Mouse (Mus musculus) hematopoietic stem cell, adult 5-6 weeks (primary cell): ENCODE data around the gene BC147527. TPM values are rescaled to one million over a fixed set of nuclear protein-coding genes. Genes with fewer than 3 reads are reported as not detected.

Experiments used
- total RNA-seq: library from RNA; stranded (forward); fragments of 172-1452, 232-1000 nt; gene quantifications from 2 replicates; pipeline ENCODE4 v1.2.3, GENCODE M21; 2017

BC147527 gene
- total RNA-seq, 1 experiment from 2014 or later: 9.1 TPM

Other genes starting within 250 kb of the BC147527 start
- 3.9 and 8.6 TPM in 2 replicates for gene Gm21188, start 248.2 kb upstream of the BC147527 start, total RNA-seq
- not detected in 2 replicates for gene Gm20767, start 160.1 kb upstream of the BC147527 start, total RNA-seq
- gene Gm21818, start 128.0 kb upstream of the BC147527 start, total RNA-seq: not detected in 2 replicates
- gene Gm21762, start 84.4 kb upstream of the BC147527 start, total RNA-seq: 2.6 TPM in 1 of 2 replicates, not detected in the other
- gene Gm21731, start 61.3 kb upstream of the BC147527 start, total RNA-seq: not detected in 2 replicates
- not detected in 2 replicates for gene AF067061, start 37.3 kb upstream of the BC147527 start, total RNA-seq
- not detected in 2 replicates for gene Tcstv3, start 16.5 kb downstream of the BC147527 start, total RNA-seq